Mouse (Mus musculus) C2C12 (cell line): ENCODE data around the gene Trim11.

ENCODE experiments used
- CEBPB ChIP-seq: IDR thresholded peaks from one replicate; pipeline ENCODE4 v1.6.1; 2011; ENCODE audit warnings: low read depth, mild to moderate bottlenecking, control low read depth, moderate library complexity
- CTCF ChIP-seq: IDR thresholded peaks from one replicate; pipeline ENCODE4 v1.5.1; 2011; ENCODE audit not compliant: control insufficient read depth, insufficient read depth, insufficient read length
- FOSL1 ChIP-seq: IDR thresholded peaks from one replicate; pipeline ENCODE4 v1.8.0; 2011; ENCODE audit warnings: mild to moderate bottlenecking, low read length; ENCODE audit not compliant: poor library complexity, insufficient read depth, severe bottlenecking
- MAX ChIP-seq: IDR thresholded peaks from one replicate; pipeline ENCODE4 v1.6.1; 2011; ENCODE audit warnings: mild to moderate bottlenecking, control low read depth

DNA sequence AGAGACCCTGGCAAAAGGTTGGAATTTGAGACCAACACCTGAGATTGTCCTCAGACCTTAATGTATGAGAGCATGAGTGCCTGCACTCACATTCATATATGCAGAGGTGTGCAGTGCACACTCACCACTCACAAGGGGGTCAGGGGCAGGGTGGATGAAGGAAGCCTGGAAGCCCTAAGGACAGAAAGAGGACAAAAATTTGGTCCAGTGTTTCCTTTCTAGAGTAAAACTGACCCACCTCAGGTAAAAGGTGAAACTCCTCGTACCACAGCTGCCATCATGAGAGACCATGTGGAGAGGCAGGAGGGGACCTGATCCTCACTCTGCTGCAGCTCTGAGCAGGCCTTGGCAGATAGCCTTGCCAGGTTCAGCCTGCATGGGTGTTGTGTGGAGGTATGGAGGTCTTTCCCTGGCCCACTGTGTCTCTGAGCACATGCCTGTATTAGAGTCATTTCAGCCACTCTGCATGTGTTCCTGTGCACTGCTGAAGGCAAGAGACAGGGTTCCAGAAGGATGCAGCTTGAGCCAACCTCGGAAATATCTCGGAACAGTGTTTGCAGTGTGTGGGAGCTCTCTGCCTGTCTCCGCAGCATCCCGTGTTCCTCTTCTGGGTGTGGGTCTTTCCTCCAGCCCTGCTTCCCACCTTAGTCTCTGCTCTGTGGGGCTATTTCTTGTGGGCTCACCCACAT, 20.5 kb upstream of the Trim11 start:
- TF ChIP-seq CEBPB (no peak), CTCF (no peak), MAX (no peak), FOSL1 (no peak)
